Mouse (Mus musculus) myocyte (in vitro differentiated cells): ENCODE results near the gene Cbll1. TPM values are rescaled to one million over a fixed set of nuclear protein-coding genes. Genes with fewer than 3 reads are reported as not detected.

Source experiments
- H3K27me3 ChIP-seq: one replicate; pipeline ENCODE4 v1.6.1; 2011; ENCODE audit not compliant: control insufficient read depth, insufficient read depth, insufficient read length
- H3K36me3 ChIP-seq: one replicate; pipeline ENCODE4 v1.6.1; 2011; ENCODE audit not compliant: control insufficient read depth, insufficient read depth
- H3K4me2 ChIP-seq: one replicate; pipeline ENCODE4 v1.6.1; 2011; ENCODE audit warnings: low read depth, control low read depth
- H3K4me3 ChIP-seq: one replicate; pipeline ENCODE4 v1.5.1; 2011; ENCODE audit warnings: mild to moderate bottlenecking, control low read depth, moderate library complexity
- H3K79me2 ChIP-seq: one replicate; pipeline ENCODE4 v1.6.1; 2011; ENCODE audit not compliant: control insufficient read depth, insufficient read depth
- H3ac ChIP-seq: one replicate; pipeline ENCODE4 v1.6.1; 2011; ENCODE audit not compliant: control insufficient read depth, insufficient read length
- CEBPB ChIP-seq: IDR thresholded peaks from 2 replicates; pipeline ENCODE4 v1.6.1; 2011; ENCODE audit warnings: mild to moderate bottlenecking, moderate library complexity; ENCODE audit not compliant: poor library complexity, insufficient read depth, severe bottlenecking
- E2F4 ChIP-seq: IDR thresholded peaks from one replicate; pipeline ENCODE4 v1.6.1; 2011; ENCODE audit warnings: mild to moderate bottlenecking, control low read depth, moderate library complexity; ENCODE audit not compliant: insufficient read depth
- MAX ChIP-seq: IDR thresholded peaks from one replicate; pipeline ENCODE4 v1.6.1; 2011; ENCODE audit warnings: low read depth, mild to moderate bottlenecking, control low read depth
- MYOD1 ChIP-seq, 3 experiments: IDR thresholded peaks; one replicate each; pipeline ENCODE4 v1.6.1; 2011; ENCODE audit warnings: control low read depth in 2 of 3, low read depth in 2 of 3, mild to moderate bottlenecking in 2 of 3, moderate library complexity in 1 of 3; ENCODE audit not compliant: insufficient read length in 2 of 3, control insufficient read depth in 1 of 3
- MYOG ChIP-seq, 3 experiments: IDR thresholded peaks; one replicate each; pipeline ENCODE4 v1.6.1; 2011; ENCODE audit warnings: control low read depth in 2 of 3, low read depth in 2 of 3, mild to moderate bottlenecking in 2 of 3; ENCODE audit not compliant: insufficient read length in 2 of 3, control insufficient read depth in 1 of 3, insufficient read depth in 1 of 3
- POLR2A ChIP-seq: IDR thresholded peaks from one replicate; pipeline ENCODE4 v1.6.1; 2011; ENCODE audit warnings: low read depth, mild to moderate bottlenecking, control low read depth, moderate library complexity; ENCODE audit not compliant: insufficient read length
- POLR2AphosphoS2 ChIP-seq: IDR thresholded peaks from one replicate; pipeline ENCODE4 v1.6.1; 2011; ENCODE audit warnings: low read depth, control low read depth; ENCODE audit not compliant: insufficient read length
- REST ChIP-seq: IDR thresholded peaks from one replicate; pipeline ENCODE4 v1.6.1; 2011; ENCODE audit warnings: mild to moderate bottlenecking, control low read depth, moderate library complexity; ENCODE audit not compliant: insufficient read depth, insufficient read length
- SRF ChIP-seq: IDR thresholded peaks from one replicate; pipeline ENCODE4 v1.6.1; 2011; ENCODE audit warnings: low read depth; ENCODE audit not compliant: control insufficient read depth, insufficient read length
- TCF12 ChIP-seq: IDR thresholded peaks from one replicate; pipeline ENCODE4 v1.6.1; 2011; ENCODE audit warnings: mild to moderate bottlenecking, control low read depth; ENCODE audit not compliant: poor library complexity, insufficient read depth, severe bottlenecking
- TCF3 ChIP-seq: IDR thresholded peaks from one replicate; pipeline ENCODE4 v1.6.1; 2011; ENCODE audit warnings: low read depth, control low read depth; ENCODE audit not compliant: insufficient read length
- USF1 ChIP-seq: IDR thresholded peaks from one replicate; pipeline ENCODE4 v1.6.1; 2011; ENCODE audit warnings: low read depth, mild to moderate bottlenecking, control low read depth, moderate library complexity
- polyA plus RNA-seq: library from polyadenylated mRNA; unstranded; fragments of >200 nt; fragmentation: generic; extraction: Trizol; gene quantifications from one replicate; pipeline ENCODE4 v1.2.1, GENCODE M21; 2012; ENCODE audit warnings: missing spikeins

Cbll1 gene
- polyA plus RNA-seq, 1 experiment = 8.6 TPM

DNA sequence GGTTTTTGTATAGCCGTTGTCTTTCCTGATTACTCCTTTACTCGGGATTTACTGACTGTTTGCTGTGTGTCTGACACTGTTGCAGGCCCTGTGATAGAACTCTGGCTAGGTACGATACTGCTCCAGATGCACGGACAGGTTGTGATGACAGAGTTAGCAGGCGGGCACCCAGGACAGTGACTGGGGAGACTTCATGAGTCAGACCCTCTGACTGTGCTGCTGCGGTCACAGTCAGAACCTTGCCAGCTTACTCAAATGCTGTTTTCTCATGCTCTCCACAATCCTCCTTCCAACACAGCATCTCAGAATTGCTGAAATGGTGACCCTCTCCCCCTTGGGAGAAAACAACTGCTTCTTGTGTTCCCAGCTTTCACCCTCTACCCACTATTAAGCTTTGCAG is 9.1 kb upstream of the Cbll1 start:
- TF ChIP-seq REST (no peak), POLR2AphosphoS2 (no peak), MYOD1 (IDR thresholded peaks at IDR 0.05; ENCODE audit: control insufficient read depth in 1 of 3, insufficient read length in 2 of 3, low read depth in 2 of 3) (no peak), E2F4 (no peak), TCF3 (no peak), MYOG (IDR thresholded peaks at IDR 0.05; ENCODE audit: control insufficient read depth in 1 of 3, insufficient read depth in 1 of 3, insufficient read length in 2 of 3, low read depth in 2 of 3) (no peak), SRF (no peak), MAX (no peak)
- H3K4me3 ChIP-seq = no peak overlapping the region
- H3K4me2 ChIP-seq = peak overlapping the region; percentile 22
- H3K79me2 ChIP-seq = no peaks in the 10 kb centered on the region
- no peaks in the 10 kb centered on the region for H3K36me3 ChIP-seq
- H3K27me3 ChIP-seq = no peaks in the 10 kb centered on the region
- H3ac ChIP-seq = no peak overlapping the region

DNA sequence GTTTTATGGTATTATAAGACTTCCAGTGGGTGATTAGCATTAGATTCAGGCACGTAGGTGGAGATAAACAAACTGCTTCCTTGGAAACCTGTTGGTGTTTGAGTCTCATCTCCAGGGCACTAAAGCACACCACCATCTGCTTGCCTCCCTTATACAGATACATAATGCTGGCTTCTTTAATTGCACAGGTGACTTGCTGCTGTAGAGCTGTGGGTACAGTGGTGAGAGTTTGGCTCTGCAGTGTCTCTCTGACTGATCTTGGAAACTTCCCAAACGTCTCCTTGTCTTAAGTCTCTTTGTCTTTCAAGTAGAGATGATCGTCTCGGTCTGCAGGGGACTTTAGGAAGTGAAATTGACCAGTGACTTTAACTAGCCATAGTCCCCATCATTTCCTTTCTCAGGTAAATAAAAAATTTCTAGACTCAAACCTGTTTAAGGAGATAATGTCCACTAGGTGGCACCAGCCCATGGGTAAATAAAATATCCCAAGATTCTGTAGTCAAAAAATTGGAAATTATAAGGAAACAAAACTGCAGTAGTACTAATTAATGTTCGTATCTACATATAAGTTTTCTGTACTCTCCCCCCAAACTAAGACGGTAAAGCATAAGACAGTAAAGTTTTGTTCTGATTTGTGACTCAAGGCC is 8.4 kb upstream of the Cbll1 start:
- H3K4me3 ChIP-seq = no peak overlapping the region
- TF ChIP-seq CEBPB = no peak
- no peak for TF ChIP-seq POLR2A
- TF ChIP-seq MYOD1 (IDR thresholded peaks at IDR 0.05; ENCODE audit: control insufficient read depth in 1 of 3, insufficient read length in 2 of 3, low read depth in 2 of 3) = no peak
- no peak for TF ChIP-seq SRF
- TF ChIP-seq TCF12 = no peak
- no peak for TF ChIP-seq MAX
- no peak for TF ChIP-seq REST
- TF ChIP-seq MYOG (IDR thresholded peaks at IDR 0.05; ENCODE audit: control insufficient read depth in 1 of 3, insufficient read depth in 1 of 3, insufficient read length in 2 of 3, low read depth in 2 of 3) = no peak
- no peak for TF ChIP-seq POLR2AphosphoS2
- TF ChIP-seq USF1 = no peak
- peak overlapping the region; percentile 22 for H3K4me2 ChIP-seq
- no peaks in the 10 kb centered on the region for H3K36me3 ChIP-seq
- no peak overlapping the region for H3ac ChIP-seq
- no peaks in the 10 kb centered on the region for H3K27me3 ChIP-seq
- H3K79me2 ChIP-seq = no peaks in the 10 kb centered on the region

DNA sequence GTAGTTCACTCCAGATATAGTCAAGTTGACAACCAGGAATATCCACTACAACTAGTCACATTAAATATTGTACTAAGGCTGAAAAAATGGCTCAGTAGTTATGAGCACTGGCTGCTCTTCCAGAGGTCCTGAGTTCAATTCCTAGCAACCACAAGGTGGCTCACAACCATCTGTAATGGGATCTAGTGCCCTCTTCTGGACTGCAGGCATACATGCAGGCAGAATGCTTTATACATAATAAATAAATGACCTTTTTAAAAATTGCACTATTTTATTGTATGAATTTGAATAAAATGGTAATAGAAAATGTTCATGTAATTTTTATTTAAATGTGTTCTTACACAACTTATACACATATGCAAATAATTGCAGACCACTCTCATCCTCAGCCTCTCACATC is 3.8 kb upstream of the Cbll1 start:
- Histone ChIP-seq H3K79me2 (peaks cover 11% of the 10 kb centered on the region), H3K4me2 (no peak overlapping the region), H3K27me3 (no peaks in the 10 kb centered on the region), H3K4me3 (no peak overlapping the region), H3K36me3 (no peaks in the 10 kb centered on the region), H3ac (no peak overlapping the region)
- no peak for TF ChIP-seq MYOD1 (IDR thresholded peaks at IDR 0.05; ENCODE audit: control insufficient read depth in 1 of 3, insufficient read length in 2 of 3, low read depth in 2 of 3)
- TF ChIP-seq USF1 = no peak
- TF ChIP-seq E2F4 = no peak
- no peak for TF ChIP-seq TCF12
- TF ChIP-seq POLR2AphosphoS2 = no peak
- no peak for TF ChIP-seq REST
- no peak for TF ChIP-seq POLR2A

DNA sequence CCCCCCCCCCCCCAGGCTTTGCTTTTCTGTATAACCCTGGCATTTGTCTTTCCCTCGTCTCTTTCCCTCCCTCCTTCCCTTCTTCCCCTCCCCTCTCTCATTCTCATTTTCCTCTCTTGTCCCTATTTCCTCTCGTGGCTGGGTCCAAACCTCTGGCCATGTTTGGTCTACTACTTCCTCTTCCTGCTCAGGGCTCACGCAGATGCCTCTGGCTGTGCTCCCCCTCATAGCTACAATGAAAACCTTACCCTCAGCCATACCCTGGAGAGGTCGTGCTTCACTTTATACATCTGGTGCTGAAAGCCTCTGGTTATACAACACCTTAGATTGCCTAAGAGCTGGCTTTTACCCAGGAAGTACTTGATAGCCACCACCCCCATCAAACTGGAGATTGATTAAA is 1.9 kb upstream of the Cbll1 start:
- Histone ChIP-seq H3K79me2 (peaks cover 30% of the 10 kb centered on the region), H3K36me3 (no peaks in the 10 kb centered on the region), H3K4me3 (no peak overlapping the region), H3K27me3 (no peaks in the 10 kb centered on the region), H3ac (no peak overlapping the region), H3K4me2 (no peak overlapping the region)
- no peak for TF ChIP-seq E2F4
- TF ChIP-seq TCF12 = no peak
- no peak for TF ChIP-seq USF1
- no peak for TF ChIP-seq POLR2AphosphoS2
- TF ChIP-seq CEBPB = no peak
- TF ChIP-seq TCF3 = no peak
- no peak for TF ChIP-seq MYOG (IDR thresholded peaks at IDR 0.05; ENCODE audit: control insufficient read depth in 1 of 3, insufficient read depth in 1 of 3, insufficient read length in 2 of 3, low read depth in 2 of 3)
- no peak for TF ChIP-seq SRF
- no peak for TF ChIP-seq POLR2A
- TF ChIP-seq REST = no peak
- no peak for TF ChIP-seq MAX
- TF ChIP-seq MYOD1 (IDR thresholded peaks at IDR 0.05; ENCODE audit: control insufficient read depth in 1 of 3, insufficient read length in 2 of 3, low read depth in 2 of 3) = no peak

DNA sequence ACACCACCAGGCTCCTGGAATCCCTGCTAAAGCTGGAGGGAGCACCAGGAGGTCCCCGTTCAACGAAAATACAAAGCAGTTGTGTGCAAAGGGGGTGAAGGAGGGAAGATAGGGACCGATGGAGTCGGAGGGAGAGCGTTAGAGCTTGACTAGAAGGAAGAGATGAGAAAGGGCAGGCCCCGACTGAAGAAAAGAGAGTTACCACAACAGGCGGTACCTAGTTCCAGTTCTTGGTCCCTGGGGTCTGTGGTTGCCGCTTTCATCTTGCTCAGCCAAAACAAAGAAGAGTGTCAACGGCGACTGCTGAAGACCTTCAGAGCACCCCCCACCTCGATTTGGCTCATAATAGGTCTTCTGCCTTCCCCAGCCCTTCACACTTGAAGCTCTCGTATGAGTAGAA is 780 bp upstream of the Cbll1 start:
- peak overlapping the region; percentile 85 for H3ac ChIP-seq
- peaks cover 41% of the 10 kb centered on the region for H3K79me2 ChIP-seq
- H3K4me3 ChIP-seq = peak overlapping the region; percentile 98
- H3K36me3 ChIP-seq = no peaks in the 10 kb centered on the region
- TF ChIP-seq POLR2AphosphoS2 (no peak), TCF3 (no peak), REST (no peak), TCF12 (no peak), USF1 (no peak), MYOD1 (IDR thresholded peaks at IDR 0.05; ENCODE audit: control insufficient read depth in 1 of 3, insufficient read length in 2 of 3, low read depth in 2 of 3) (no peak), E2F4 (no peak), MYOG (IDR thresholded peaks at IDR 0.05; ENCODE audit: control insufficient read depth in 1 of 3, insufficient read depth in 1 of 3, insufficient read length in 2 of 3, low read depth in 2 of 3) (no peak), MAX (no peak), POLR2A (no peak), CEBPB (no peak), SRF (no peak)
- H3K27me3 ChIP-seq = no peaks in the 10 kb centered on the region
- peak overlapping the region; percentile 97 for H3K4me2 ChIP-seq
